Mouse (Mus musculus): ENCODE results near the gene Zfp592.
A peak's percentile ranks its signal among the peaks of the same experiment; 100 is the strongest.

Zfp592 gene

GRCm38 (mm10) chr7:81059388-81059787, 65.9 kb downstream of the Zfp592 start:
- DNase-seq = no peak

- DNase-seq = no peak
Measured at GRCm38 (mm10) chr7:81060908-81061307, 67.4 kb downstream of the Zfp592 start.

GRCm38 (mm10) chr7:81061936-81062335, 68.5 kb downstream of the Zfp592 start:
- no peak for DNase-seq

- no peak for DNase-seq
Measured at GRCm38 (mm10) chr7:81063332-81063731, 69.9 kb downstream of the Zfp592 start.

GRCm38 (mm10) chr7:81066714-81067113, 73.2 kb downstream of the Zfp592 start:
- no peak for DNase-seq

GRCm38 (mm10) chr7:81072463-81072862, 79.0 kb downstream of the Zfp592 start:
- no peak for DNase-seq

- no peak for DNase-seq
Measured at GRCm38 (mm10) chr7:81073273-81073672, 79.8 kb downstream of the Zfp592 start.

- DNase-seq = peak; percentile 18 to 48
Measured at GRCm38 (mm10) chr7:81074546-81074945, 81.1 kb downstream of the Zfp592 start.

- DNase-seq = peak; percentile 63 to 73
Measured at GRCm38 (mm10) chr7:81075299-81075698, 81.8 kb downstream of the Zfp592 start.

- no peak for DNase-seq
Measured at GRCm38 (mm10) chr7:81075732-81076131, 82.3 kb downstream of the Zfp592 start.

GRCm38 (mm10) chr7:81077009-81077408, 83.5 kb downstream of the Zfp592 start:
- DNase-seq = no peak

GRCm38 (mm10) chr7:81078740-81079139, 85.3 kb downstream of the Zfp592 start:
- DNase-seq = no peak

GRCm38 (mm10) chr7:81093420-81093965, 100.0 kb downstream of the Zfp592 start:
- no peak for DNase-seq

- no peak for DNase-seq
Measured at GRCm38 (mm10) chr7:81094104-81094757, 100.8 kb downstream of the Zfp592 start.
